Mouse (Mus musculus): ENCODE data around the gene Rgs4. TPM values are rescaled to one million over a fixed set of nuclear protein-coding genes. Genes with fewer than 3 reads are reported as not detected.

The Rgs4 gene
- polyA plus RNA-seq, 1 experiment = 0.39 TPM

GRCm38 (mm10) chr1:169762524-169762923 is 15.1 kb upstream of the Rgs4 start:
- no peak overlapping the region for H3K27ac ChIP-seq (ENCODE audit: insufficient read depth, low read length)
- no peaks in the 10 kb centered on the region for H3K27me3 ChIP-seq (ENCODE audit: control insufficient read depth, insufficient read depth, low read length, poor library complexity, severe bottlenecking)
- no peak overlapping the region for H3K4me3 ChIP-seq (ENCODE audit: low read depth, low read length)
- TF ChIP-seq CTCF (IDR thresholded peaks at IDR 0.05; ENCODE audit: low read depth, low read length) (no peak), POLR2A (IDR thresholded peaks at IDR 0.05; ENCODE audit: insufficient read depth, low read length) (no peak), EP300 (IDR thresholded peaks at IDR 0.05; ENCODE audit: insufficient read depth, low read depth, low read length) (no peak)
- H3K9ac ChIP-seq (ENCODE audit: low read depth, poor library complexity, severe bottlenecking) = no peak overlapping the region
- H3K36me3 ChIP-seq (ENCODE audit: control insufficient read depth, insufficient read depth, low read length, poor library complexity, severe bottlenecking) = no peaks in the 10 kb centered on the region
- no peaks in the 10 kb centered on the region for H3K9me3 ChIP-seq (replicated peaks; ENCODE audit: control insufficient read depth, insufficient read depth, low read length, poor library complexity, severe bottlenecking)
- no peaks in the 10 kb centered on the region for H3K4me1 ChIP-seq (ENCODE audit: control insufficient read depth, insufficient read depth, low read length)

GRCm38 (mm10) chr1:169756532-169756931 is 9.1 kb upstream of the Rgs4 start:
- TF ChIP-seq CTCF (IDR thresholded peaks at IDR 0.05; ENCODE audit: low read depth, low read length) (no peak), POLR2A (IDR thresholded peaks at IDR 0.05; ENCODE audit: insufficient read depth, low read length) (no peak), EP300 (IDR thresholded peaks at IDR 0.05; ENCODE audit: insufficient read depth, low read depth, low read length) (no peak)
- no peaks in the 10 kb centered on the region for H3K9me3 ChIP-seq (replicated peaks; ENCODE audit: control insufficient read depth, insufficient read depth, low read length, poor library complexity, severe bottlenecking)
- H3K36me3 ChIP-seq (ENCODE audit: control insufficient read depth, insufficient read depth, low read length, poor library complexity, severe bottlenecking) = no peaks in the 10 kb centered on the region
- no peak overlapping the region for H3K27ac ChIP-seq (ENCODE audit: insufficient read depth, low read length)
- H3K27me3 ChIP-seq (ENCODE audit: control insufficient read depth, insufficient read depth, low read length, poor library complexity, severe bottlenecking) = no peaks in the 10 kb centered on the region
- H3K9ac ChIP-seq (ENCODE audit: low read depth, poor library complexity, severe bottlenecking) = no peak overlapping the region
- H3K4me1 ChIP-seq (ENCODE audit: control insufficient read depth, insufficient read depth, low read length) = no peaks in the 10 kb centered on the region
- H3K4me3 ChIP-seq (ENCODE audit: low read depth, low read length) = no peak overlapping the region

DNA sequence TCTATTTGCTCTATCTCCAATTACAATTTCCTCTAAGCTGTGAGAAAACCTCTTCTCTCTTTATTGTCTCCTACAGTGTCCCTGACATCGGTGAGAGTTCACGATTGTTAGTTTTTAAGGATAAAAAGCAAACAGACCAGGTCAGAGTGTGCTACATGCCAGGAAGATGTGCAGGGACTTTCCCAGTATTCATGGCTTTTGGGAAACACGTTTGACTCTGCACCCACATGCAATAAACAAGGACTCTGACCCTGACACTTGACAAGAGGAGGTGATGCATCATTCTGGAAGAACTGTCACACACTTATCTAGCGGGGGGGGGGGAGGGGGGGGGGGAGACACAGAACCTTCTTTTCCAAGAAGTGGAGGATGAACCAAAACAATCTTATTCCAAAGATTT is 5.0 kb upstream of the Rgs4 start:
- TF ChIP-seq CTCF (IDR thresholded peaks at IDR 0.05; ENCODE audit: low read depth, low read length) = no peak
- no peak for TF ChIP-seq POLR2A (IDR thresholded peaks at IDR 0.05; ENCODE audit: insufficient read depth, low read length)
- TF ChIP-seq EP300 (IDR thresholded peaks at IDR 0.05; ENCODE audit: insufficient read depth, low read depth, low read length) = no peak
- no peaks in the 10 kb centered on the region for H3K36me3 ChIP-seq (ENCODE audit: control insufficient read depth, insufficient read depth, low read length, poor library complexity, severe bottlenecking)
- no peak overlapping the region for H3K9ac ChIP-seq (ENCODE audit: low read depth, poor library complexity, severe bottlenecking)

GRCm38 (mm10) chr1:169748439-169748838 is 997 bp upstream of the Rgs4 start:
- Histone ChIP-seq H3K4me1 (ENCODE audit: control insufficient read depth, insufficient read depth, low read length) (no peaks in the 10 kb centered on the region), H3K4me3 (ENCODE audit: low read depth, low read length) (no peak overlapping the region), H3K36me3 (ENCODE audit: control insufficient read depth, insufficient read depth, low read length, poor library complexity, severe bottlenecking) (no peaks in the 10 kb centered on the region), H3K27me3 (ENCODE audit: control insufficient read depth, insufficient read depth, low read length, poor library complexity, severe bottlenecking) (no peaks in the 10 kb centered on the region), H3K9ac (ENCODE audit: low read depth, poor library complexity, severe bottlenecking) (no peak overlapping the region), H3K27ac (ENCODE audit: insufficient read depth, low read length) (no peak overlapping the region), H3K9me3 (replicated peaks; ENCODE audit: control insufficient read depth, insufficient read depth, low read length, poor library complexity, severe bottlenecking) (no peaks in the 10 kb centered on the region)
- no peak for TF ChIP-seq EP300 (IDR thresholded peaks at IDR 0.05; ENCODE audit: insufficient read depth, low read depth, low read length)
- no peak for TF ChIP-seq POLR2A (IDR thresholded peaks at IDR 0.05; ENCODE audit: insufficient read depth, low read length)
- no peak for TF ChIP-seq CTCF (IDR thresholded peaks at IDR 0.05; ENCODE audit: low read depth, low read length)

More for the DNA sequence above, 5.0 kb upstream of the Rgs4 start:
- Histone ChIP-seq H3K4me3 (ENCODE audit: low read depth, low read length) (no peak overlapping the region), H3K9me3 (replicated peaks; ENCODE audit: control insufficient read depth, insufficient read depth, low read length, poor library complexity, severe bottlenecking) (no peaks in the 10 kb centered on the region), H3K4me1 (ENCODE audit: control insufficient read depth, insufficient read depth, low read length) (no peaks in the 10 kb centered on the region), H3K27ac (ENCODE audit: insufficient read depth, low read length) (no peak overlapping the region), H3K27me3 (ENCODE audit: control insufficient read depth, insufficient read depth, low read length, poor library complexity, severe bottlenecking) (no peaks in the 10 kb centered on the region)

- H3K27ac ChIP-seq (ENCODE audit: insufficient read depth, low read length) = no peak overlapping the region
- TF ChIP-seq EP300 (IDR thresholded peaks at IDR 0.05; ENCODE audit: insufficient read depth, low read depth, low read length) = no peak
- no peak for TF ChIP-seq CTCF (IDR thresholded peaks at IDR 0.05; ENCODE audit: low read depth, low read length)
- TF ChIP-seq POLR2A (IDR thresholded peaks at IDR 0.05; ENCODE audit: insufficient read depth, low read length) = no peak
- H3K36me3 ChIP-seq (ENCODE audit: control insufficient read depth, insufficient read depth, low read length, poor library complexity, severe bottlenecking) = no peaks in the 10 kb centered on the region
- H3K9me3 ChIP-seq (replicated peaks; ENCODE audit: control insufficient read depth, insufficient read depth, low read length, poor library complexity, severe bottlenecking) = no peaks in the 10 kb centered on the region
- no peaks in the 10 kb centered on the region for H3K27me3 ChIP-seq (ENCODE audit: control insufficient read depth, insufficient read depth, low read length, poor library complexity, severe bottlenecking)
- H3K4me1 ChIP-seq (ENCODE audit: control insufficient read depth, insufficient read depth, low read length) = no peaks in the 10 kb centered on the region
- H3K4me3 ChIP-seq (ENCODE audit: low read depth, low read length) = no peak overlapping the region
- no peak overlapping the region for H3K9ac ChIP-seq (ENCODE audit: low read depth, poor library complexity, severe bottlenecking)
Observed at GRCm38 (mm10) chr1:169747902-169748301, 460 bp upstream of the Rgs4 start.

GRCm38 (mm10) chr1:169741147-169741546 is 6.3 kb downstream of the Rgs4 start:
- no peaks in the 10 kb centered on the region for H3K9me3 ChIP-seq (replicated peaks; ENCODE audit: control insufficient read depth, insufficient read depth, low read length, poor library complexity, severe bottlenecking)
- no peaks in the 10 kb centered on the region for H3K36me3 ChIP-seq (ENCODE audit: control insufficient read depth, insufficient read depth, low read length, poor library complexity, severe bottlenecking)

More at GRCm38 (mm10) chr1:169741147-169741546, 6.3 kb downstream of the Rgs4 start:
- no peak overlapping the region for H3K9ac ChIP-seq (ENCODE audit: low read depth, poor library complexity, severe bottlenecking)
- H3K4me3 ChIP-seq (ENCODE audit: low read depth, low read length) = no peak overlapping the region
- no peaks in the 10 kb centered on the region for H3K4me1 ChIP-seq (ENCODE audit: control insufficient read depth, insufficient read depth, low read length)
- TF ChIP-seq POLR2A (IDR thresholded peaks at IDR 0.05; ENCODE audit: insufficient read depth, low read length) (no peak), EP300 (IDR thresholded peaks at IDR 0.05; ENCODE audit: insufficient read depth, low read depth, low read length) (no peak), CTCF (IDR thresholded peaks at IDR 0.05; ENCODE audit: low read depth, low read length) (no peak)
- H3K27me3 ChIP-seq (ENCODE audit: control insufficient read depth, insufficient read depth, low read length, poor library complexity, severe bottlenecking) = no peaks in the 10 kb centered on the region; the same call in 1 of the 2 replicates
- no peak overlapping the region for H3K27ac ChIP-seq (ENCODE audit: insufficient read depth, low read length)

Measured in ES-Bruce4 (cell line).